Mouse (Mus musculus) small intestine, adult 2 months (tissue): ENCODE measurements around the gene Gm20388. TPM values are rescaled to one million over a fixed set of nuclear protein-coding genes. Genes with fewer than 3 reads are reported as not detected.
A peak's percentile ranks its signal among the peaks of the same experiment; 100 is the strongest.
"Not testable (repeated sequence)": the region's sequence is repeated elsewhere in the genome, so short reads cannot be mapped to it uniquely, and the experiment has no call there.

Source experiments
- H3K27ac ChIP-seq: fragments of 200-500 bp; 2 replicates; pipeline ENCODE4 v1.5.1; 2012; ENCODE audit warnings: low read depth, low read length, control low read depth, inconsistent platforms; ENCODE audit not compliant: insufficient read depth
- H3K27me3 ChIP-seq: fragments of 200-500 bp; 2 replicates; pipeline ENCODE4 v1.6.1; 2012; ENCODE audit warnings: mild to moderate bottlenecking, moderate library complexity, low read length, inconsistent platforms; ENCODE audit not compliant: control insufficient read depth, insufficient read depth
- H3K36me3 ChIP-seq: fragments of 200-500 bp; 2 replicates; pipeline ENCODE4 v1.6.1; 2012; ENCODE audit warnings: mild to moderate bottlenecking, low read length, control low read depth, inconsistent platforms; ENCODE audit not compliant: control insufficient read depth, insufficient read depth
- H3K4me1 ChIP-seq: fragments of 200-500 bp; 2 replicates; pipeline ENCODE4 v1.6.1; 2012; ENCODE audit warnings: low read length, inconsistent platforms, mixed read lengths; ENCODE audit not compliant: control insufficient read depth, insufficient read depth, insufficient read length
- H3K4me3 ChIP-seq: fragments of 200-500 bp; 2 replicates; pipeline ENCODE4 v1.5.1; 2012; ENCODE audit warnings: low read depth, mild to moderate bottlenecking, control low read depth, inconsistent platforms, low read length, moderate library complexity
- CTCF ChIP-seq: fragments of 200-500 bp; IDR thresholded peaks from 2 replicates; pipeline ENCODE4 v1.5.1; 2012; ENCODE audit warnings: low read depth, mild to moderate bottlenecking, control low read depth, inconsistent platforms, low read length, moderate library complexity, mixed read lengths; ENCODE audit not compliant: insufficient replicate concordance, insufficient read length; ENCODE audit errors: extremely low read depth
- POLR2A ChIP-seq: fragments of 200-500 bp; IDR thresholded peaks from 2 replicates; pipeline ENCODE4 v1.6.1; 2012; ENCODE audit warnings: low read depth, mild to moderate bottlenecking, control low read depth, inconsistent platforms, low read length, moderate library complexity
- WGBS: fragments of 180-500 bp; shearing (Covaris S2); methylation state at CpG from one replicate; pipeline ENCODE4 v1.1.7; 2018; 5-methylcytosine and 5-hydroxymethylcytosine counted together
- polyA plus RNA-seq: library from polyadenylated mRNA; depleted of rRNA; stranded (reverse); fragments of >200 nt; gene quantifications from 2 replicates; pipeline ENCODE4 v1.2.3, GENCODE M21; 2012

The Gm20388 gene
- polyA plus RNA-seq, 1 experiment, result 37.3 TPM

- H3K27me3 ChIP-seq, result peaks cover 33% of the 10 kb centered on the region
- H3K36me3 ChIP-seq, result no peaks in the 10 kb centered on the region; the same call in 1 of the 2 replicates
- 3% methylated on average over 9 of the region's 9 CpGs for WGBS
- peaks cover 2% of the 10 kb centered on the region; the same call in 1 of the 2 replicates for H3K4me1 ChIP-seq
- TF ChIP-seq CTCF, result no peak
- no peak for TF ChIP-seq POLR2A
- H3K4me3 ChIP-seq, result no peak overlapping the region
- H3K27ac ChIP-seq, result no peak overlapping the region
Measured at GRCm38 (mm10) chr8:123514136-123514535, 3603.5 kb downstream of the Gm20388 start.

- no peak within 1 kb of the TSS for H3K27ac ChIP-seq
- H3K4me1 ChIP-seq, result peaks cover 7% of the 10 kb centered on the region; the same call in 1 of the 2 replicates
- peak within 1 kb of the TSS; percentile 56 for H3K4me3 ChIP-seq
- H3K36me3 ChIP-seq, result no peaks in the 10 kb centered on the region
- H3K27me3 ChIP-seq, result peaks cover 33% of the 10 kb centered on the region
- under 1% methylated on average over 62 of the region's 63 CpGs for WGBS
- TF ChIP-seq CTCF (no peak), POLR2A (no peak)
Measured at GRCm38 (mm10) chr8:123514781-123515539, 3604.3 kb downstream of the Gm20388 start, which contains the start of gene Dbndd1. Gene Dbndd1 (minus strand): TSS chr8:123515463.

- WGBS, result 2% methylated on average over 11 of the region's 11 CpGs
- Histone ChIP-seq H3K27ac (no peak overlapping the region), H3K4me1 (peaks cover 7% of the 10 kb centered on the region; the same call in 1 of the 2 replicates), H3K4me3 (no peak overlapping the region), H3K27me3 (peaks cover 33% of the 10 kb centered on the region), H3K36me3 (no peaks in the 10 kb centered on the region)
- TF ChIP-seq POLR2A, result no peak
- no peak for TF ChIP-seq CTCF
Measured at GRCm38 (mm10) chr8:123515540-123515897, 3604.9 kb downstream of the Gm20388 start.

GRCm38 (mm10) chr8:123516596-123516995 is 3606.0 kb downstream of the Gm20388 start:
- H3K4me3 ChIP-seq, result no peak overlapping the region

GRCm38 (mm10) chr8:123518172-123518571 is 3607.5 kb downstream of the Gm20388 start:
- peaks cover 29% of the 10 kb centered on the region for H3K27me3 ChIP-seq
- H3K36me3 ChIP-seq, result peaks cover 3% of the 10 kb centered on the region; the same call in 1 of the 2 replicates
- TF ChIP-seq CTCF (no peak), POLR2A (no peak)
- H3K4me1 ChIP-seq, result peaks cover 7% of the 10 kb centered on the region; the same call in 1 of the 2 replicates
- H3K27ac ChIP-seq, result no peak overlapping the region
- H3K4me3 ChIP-seq, result peak overlapping the region; percentile 90
- 26% methylated on average over 10 of the region's 10 CpGs for WGBS

More at GRCm38 (mm10) chr8:123516596-123516995, 3606.0 kb downstream of the Gm20388 start:
- 44% methylated on average over 2 of the region's 2 CpGs for WGBS
- no peaks in the 10 kb centered on the region for H3K36me3 ChIP-seq
- peaks cover 7% of the 10 kb centered on the region; the same call in 1 of the 2 replicates for H3K4me1 ChIP-seq
- no peak overlapping the region for H3K27ac ChIP-seq
- TF ChIP-seq POLR2A (no peak), CTCF (no peak)
- peaks cover 33% of the 10 kb centered on the region for H3K27me3 ChIP-seq

GRCm38 (mm10) chr8:123518667-123519066 is 3608.0 kb downstream of the Gm20388 start, which contains the start of gene Gas8:
Gene Gas8 (plus strand): TSS chr8:123518834.
- Histone ChIP-seq H3K27me3 (peaks cover 24% of the 10 kb centered on the region), H3K36me3 (peaks cover 3% of the 10 kb centered on the region), H3K27ac (no peak within 1 kb of the TSS), H3K4me3 (peak within 1 kb of the TSS; percentile 90), H3K4me1 (peaks cover 7% of the 10 kb centered on the region; the same call in 1 of the 2 replicates)
- WGBS, result under 1% methylated on average over 20 of the region's 20 CpGs
- TF ChIP-seq CTCF (no peak), POLR2A (no peak)

GRCm38 (mm10) chr8:123520048-123520447 is 3609.4 kb downstream of the Gm20388 start:
- not testable (repeated sequence) for H3K36me3 ChIP-seq, H3K4me3 ChIP-seq, H3K4me1 ChIP-seq, H3K27ac ChIP-seq
- 92% methylated on average over 1 of the region's 1 CpGs for WGBS
- peaks cover 11% of the 10 kb centered on the region for H3K27me3 ChIP-seq
